Mouse (Mus musculus): ENCODE results near the gene Itprid2. TPM values are rescaled to one million over a fixed set of nuclear protein-coding genes. Genes with fewer than 3 reads are reported as not detected.
"Not testable (repeated sequence)": the region's sequence is repeated elsewhere in the genome, so short reads cannot be mapped to it uniquely, and the experiment has no call there.

Itprid2 gene
- total RNA-seq (2021), result 10 to 100 TPM; 12.5 to 17.7 TPM
- long read RNA-seq, experiment 1, partial matches to known transcripts, result 4 of 23 reads
- long read RNA-seq, experiment 1, other reads (novel, unspliced or antisense), result 19 of 23 reads
- long read RNA-seq, experiment 2, full-length matches to known transcripts, result 1 of 17 reads
- long read RNA-seq, experiment 2, partial matches to known transcripts, result 5 of 17 reads
- long read RNA-seq, experiment 2, other reads (novel, unspliced or antisense), result 11 of 17 reads

- peak; percentile 98 for DNase-seq (ENCODE audit: low spot score)
Observed at GRCm38 (mm10) chr2:79634528-79635400, at the start of gene Itprid2. Itprid2 (plus strand) TSS chr2:79635352.

- no peak for DNase-seq (ENCODE audit: low spot score)
Observed at GRCm38 (mm10) chr2:79596177-79596576, 39.0 kb upstream of the Itprid2 start.

GRCm38 (mm10) chr2:79597090-79597489, 38.1 kb upstream of the Itprid2 start:
- no peak for DNase-seq (ENCODE audit: low spot score)

GRCm38 (mm10) chr2:79601109-79601508, 34.0 kb upstream of the Itprid2 start:
- not testable (repeated sequence) for DNase-seq (ENCODE audit: low spot score)

DNA sequence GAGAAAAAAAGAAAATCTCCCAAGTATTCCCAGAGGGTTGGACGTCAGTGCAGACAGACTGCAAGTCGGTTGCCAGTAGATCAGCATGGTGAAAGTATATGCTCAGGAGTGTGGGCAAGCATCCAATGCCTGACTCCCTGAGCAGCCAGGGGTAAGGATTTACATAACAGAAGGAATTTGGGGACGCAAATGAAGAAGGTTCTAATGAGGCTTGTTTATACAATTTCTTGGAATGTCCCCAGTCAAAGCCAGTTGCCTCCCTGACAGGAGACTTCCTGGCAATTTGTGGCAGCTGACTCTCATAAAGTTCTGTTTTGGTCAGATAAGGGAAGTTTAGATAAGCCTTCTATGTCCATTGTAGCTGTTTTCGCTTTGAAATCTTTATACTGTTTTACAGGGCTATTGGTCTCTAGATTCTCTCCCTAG, 33.4 kb upstream of the Itprid2 start:
- no peak for DNase-seq (ENCODE audit: low spot score)

GRCm38 (mm10) chr2:79602306-79602705, 32.8 kb upstream of the Itprid2 start:
- DNase-seq (ENCODE audit: low spot score), result no peak

GRCm38 (mm10) chr2:79603363-79603762, 31.8 kb upstream of the Itprid2 start:
- no peak for DNase-seq (ENCODE audit: low spot score)

DNA sequence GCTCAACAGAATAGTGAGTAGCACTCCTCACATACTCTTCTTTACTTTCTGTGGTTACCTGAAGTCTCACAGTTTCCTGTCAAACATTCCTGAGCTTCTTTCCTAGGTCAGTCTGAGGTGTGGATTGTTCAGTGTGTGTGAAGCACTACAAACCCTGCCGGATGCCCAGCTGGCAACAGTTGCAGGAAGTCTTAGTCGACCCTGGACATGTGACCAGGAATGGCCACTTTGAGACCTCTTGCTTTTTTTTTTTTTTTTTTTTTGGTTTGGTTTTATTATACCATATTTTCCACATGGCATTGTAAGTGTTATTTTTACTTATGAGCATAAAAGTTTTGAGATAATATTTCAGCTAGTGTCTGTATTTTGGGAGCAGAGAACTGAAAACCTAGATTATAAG, 29.1 kb upstream of the Itprid2 start:
- DNase-seq (ENCODE audit: low spot score), result no peak

- DNase-seq (ENCODE audit: low spot score), result no peak
Observed at GRCm38 (mm10) chr2:79607181-79607580, 28.0 kb upstream of the Itprid2 start.

GRCm38 (mm10) chr2:79608301-79609074, 26.7 kb upstream of the Itprid2 start:
- DNase-seq (ENCODE audit: low spot score), result no peak

DNA sequence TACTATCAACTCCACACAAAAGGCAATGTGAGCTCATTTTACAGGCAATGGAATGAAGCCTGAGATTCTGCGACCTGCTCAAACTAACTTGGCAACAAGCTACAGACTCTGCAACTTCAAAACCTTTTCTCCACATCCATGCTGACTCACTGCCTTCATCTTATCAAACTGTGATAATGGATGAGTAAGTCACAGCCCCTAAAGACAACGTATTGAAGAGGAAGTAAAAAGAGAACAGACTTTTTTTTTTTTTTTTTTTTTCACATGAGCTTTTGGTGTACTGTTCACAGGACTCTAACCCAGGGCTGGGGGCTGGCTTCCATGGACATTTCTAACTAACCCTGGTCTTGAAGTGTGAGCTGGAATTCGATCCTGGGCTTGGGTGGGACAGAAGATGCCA, 24.3 kb upstream of the Itprid2 start:
- DNase-seq (ENCODE audit: low spot score), result no peak

DNA sequence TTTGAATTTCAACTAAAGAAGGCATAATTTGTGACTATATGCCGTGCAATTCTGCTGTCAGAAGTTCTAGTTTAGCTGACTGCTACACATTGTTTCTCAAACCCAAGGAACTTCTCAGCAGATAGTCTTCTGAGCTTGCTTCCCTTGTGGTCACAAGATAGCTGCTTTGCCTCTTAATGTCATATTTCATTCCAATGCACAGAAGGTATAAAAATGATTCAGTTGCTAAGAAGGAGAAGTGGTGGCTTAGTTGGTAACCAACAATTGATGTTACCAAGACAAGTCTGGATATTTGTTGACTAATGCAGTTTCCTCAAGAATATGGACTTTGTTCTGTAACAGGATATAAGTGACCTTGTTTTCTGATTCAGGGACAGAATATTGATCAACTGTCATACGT, 17.0 kb upstream of the Itprid2 start:
- no peak for DNase-seq (ENCODE audit: low spot score)

GRCm38 (mm10) chr2:79618614-79619568, 16.3 kb upstream of the Itprid2 start:
- DNase-seq (ENCODE audit: low spot score), result no peak

DNA sequence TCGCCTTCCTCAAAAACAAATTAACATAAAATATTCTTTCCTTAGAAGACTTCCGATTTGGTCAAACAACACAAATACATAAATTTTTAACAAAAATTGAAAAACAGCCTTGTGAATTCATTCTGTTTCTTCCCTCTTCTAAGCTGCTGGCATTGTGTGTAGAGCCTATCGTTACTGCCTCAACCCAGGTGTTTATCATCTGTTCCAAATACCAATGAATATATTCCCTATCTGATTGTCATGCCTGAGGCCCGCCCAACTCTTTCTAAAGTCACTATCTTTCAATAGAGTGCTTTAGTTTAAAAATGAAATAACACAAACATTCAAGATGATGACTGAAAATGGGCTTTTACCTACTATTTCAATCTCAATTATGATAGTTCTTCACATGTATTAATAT, 11.9 kb upstream of the Itprid2 start:
- no peak for DNase-seq (ENCODE audit: low spot score)

DNA sequence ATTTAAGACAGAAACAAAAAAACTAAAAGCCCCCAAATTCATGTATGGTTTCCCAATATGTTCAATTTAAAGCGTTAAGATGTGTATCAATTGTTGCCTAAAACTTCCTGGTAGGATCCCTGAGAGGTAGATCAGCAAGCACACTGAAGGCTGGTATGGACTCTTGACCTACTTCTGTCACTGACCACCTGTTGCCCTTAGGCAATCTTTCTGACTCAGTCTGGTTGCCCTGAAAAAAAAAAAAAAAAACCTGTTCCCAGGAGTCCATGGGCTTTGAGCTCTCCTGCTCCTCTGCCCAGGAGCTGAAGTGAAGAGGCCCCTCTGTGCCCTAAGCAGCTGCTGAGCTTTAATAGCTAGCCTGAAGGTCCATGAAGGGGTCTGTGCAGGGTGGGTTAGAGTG, 7.5 kb upstream of the Itprid2 start:
- no peak for DNase-seq (ENCODE audit: low spot score)

DNA sequence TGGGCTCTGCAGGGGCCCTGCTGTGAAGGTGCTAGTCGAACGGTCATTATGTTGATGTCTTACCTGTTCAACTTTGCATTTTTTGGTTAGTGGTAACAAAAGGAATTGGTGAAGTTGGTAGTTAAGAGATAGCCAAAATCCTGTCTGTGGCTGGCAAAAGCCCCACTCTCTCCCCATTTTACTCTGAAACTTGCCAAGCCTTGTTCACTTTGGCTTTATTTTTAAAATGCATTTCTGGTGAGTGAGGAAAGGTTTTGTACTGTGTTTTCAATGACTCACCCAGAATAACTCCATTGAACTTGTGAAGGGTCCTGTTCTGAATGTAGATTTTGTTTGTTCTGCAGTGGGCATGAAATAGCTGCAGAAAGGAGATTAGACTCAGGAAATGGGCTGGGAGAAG, 4.9 kb upstream of the Itprid2 start:
- DNase-seq (ENCODE audit: low spot score), result no peak

DNA sequence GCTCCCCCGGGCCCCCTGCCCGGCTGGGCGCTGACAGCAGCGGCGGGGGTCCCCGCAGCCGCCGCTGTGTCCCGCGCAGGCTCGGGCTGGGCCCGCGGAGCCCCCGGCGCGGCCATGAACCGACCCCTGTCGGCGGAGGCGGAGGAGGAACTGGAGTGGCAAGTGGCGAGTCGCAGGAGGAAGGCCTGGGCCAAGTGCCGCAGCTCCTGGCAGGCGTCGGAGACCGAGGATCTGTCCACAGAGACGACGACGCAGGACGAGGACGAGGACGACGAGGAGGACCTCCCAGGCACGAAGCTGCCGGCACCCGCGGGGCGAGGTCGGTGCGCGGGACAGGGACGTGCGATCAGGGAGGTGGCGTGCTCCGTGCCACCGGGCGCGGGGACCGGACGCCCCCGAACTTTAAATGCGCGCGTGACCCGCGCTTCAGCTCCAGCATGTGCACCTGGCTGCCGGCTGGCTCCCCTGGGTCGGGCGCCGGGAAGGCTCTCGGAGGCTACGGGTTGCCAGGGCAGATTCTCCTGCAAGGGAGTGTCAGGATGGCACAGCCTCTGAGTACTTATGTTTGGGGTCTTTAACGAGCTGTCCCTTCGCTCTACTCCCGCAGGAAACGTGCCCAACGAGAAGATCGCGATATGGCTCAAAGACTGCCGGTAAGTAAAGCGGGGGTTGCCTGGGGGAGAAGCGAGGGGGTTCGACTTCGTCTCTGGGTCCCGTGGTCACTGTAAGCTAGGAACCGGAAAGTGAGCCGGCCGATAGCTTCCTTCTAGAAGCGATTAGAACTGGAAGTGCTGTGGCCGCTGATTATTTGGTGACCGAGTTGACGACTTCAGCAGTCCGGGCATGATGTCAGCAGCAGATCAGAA, 507 bp downstream of the Itprid2 start:
- DNase-seq (ENCODE audit: low spot score), result peak; percentile 74

DNA sequence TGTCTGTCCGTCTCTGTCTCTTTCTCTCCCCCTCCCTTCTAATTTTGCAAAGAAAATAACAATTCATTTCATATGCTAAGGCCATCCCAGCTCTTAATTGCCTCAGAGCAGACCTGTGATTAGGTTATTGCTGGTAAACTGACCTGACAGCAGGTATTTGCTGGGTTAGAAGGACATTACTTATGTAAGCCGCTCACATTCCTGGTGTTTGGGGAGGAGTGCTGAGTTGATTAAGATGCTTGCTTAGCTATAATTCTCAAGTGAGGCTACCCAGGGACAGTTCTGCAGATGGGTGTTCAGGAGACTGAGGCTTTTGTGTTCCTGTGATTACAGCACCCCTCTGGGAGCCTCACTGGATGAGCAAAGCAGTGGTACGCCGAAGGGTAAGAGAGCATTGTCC, 3.8 kb downstream of the Itprid2 start:
- DNase-seq (ENCODE audit: low spot score), result no peak

- peak; percentile 69 for DNase-seq (ENCODE audit: low spot score)
Observed at GRCm38 (mm10) chr2:79646237-79646688, 11.1 kb downstream of the Itprid2 start.

GRCm38 (mm10) chr2:79647094-79647493, 11.9 kb downstream of the Itprid2 start:
- no peak for DNase-seq (ENCODE audit: low spot score)

All from gastrocnemius, adult 18-20 months (tissue).